Mouse (Mus musculus) limb, embryonic 14.5 days (tissue): ENCODE results near the gene Chil3. TPM values are rescaled to one million over a fixed set of nuclear protein-coding genes. Genes with fewer than 3 reads are reported as not detected.
"Not testable (repeated sequence)": the region's sequence is repeated elsewhere in the genome, so short reads cannot be mapped to it uniquely, and the experiment has no call there.

Experiments
- ATAC-seq: fragments of 200-750 bp; cut with Nextera tagmentation; 2 replicates; pipeline ENCODE4 v1.8.0; 2017; ENCODE audit warnings: low read depth, moderate number of reproducible peaks, moderate TSS enrichment; ENCODE audit not compliant: low FRiP score
- DNase-seq: peaks from one replicate; pipeline ENCODE4 v3.0.0-alpha.2; 2015; ENCODE audit warnings: low spot score
- H3K27ac ChIP-seq: fragments of 300-500 bp; sonication (generic); replicated peaks from 2 replicates; pipeline ENCODE4 v1.5.1; 2014; ENCODE audit warnings: low read depth, mild to moderate bottlenecking, low read length, moderate library complexity, mixed read lengths
- H3K27me3 ChIP-seq: fragments of 300-500 bp; sonication (generic); 2 replicates; pipeline ENCODE4 v1.6.1; 2014; ENCODE audit warnings: low read length, mixed read lengths; ENCODE audit not compliant: control insufficient read depth, insufficient read depth
- H3K36me3 ChIP-seq: fragments of 300-500 bp; sonication (generic); 2 replicates; pipeline ENCODE4 v1.6.1; 2014; ENCODE audit warnings: mild to moderate bottlenecking, low read length, moderate library complexity, mixed read lengths; ENCODE audit not compliant: control insufficient read depth, insufficient read depth
- H3K4me1 ChIP-seq: fragments of 300-500 bp; sonication (generic); 2 replicates; pipeline ENCODE4 v1.6.1; 2014; ENCODE audit warnings: antibody characterized with exemption, low read length, mixed read lengths; ENCODE audit not compliant: control insufficient read depth, insufficient read depth
- H3K4me2 ChIP-seq: fragments of 300-500 bp; sonication (generic); replicated peaks from 2 replicates; pipeline ENCODE4 v1.6.1; 2014; ENCODE audit warnings: low read depth, mild to moderate bottlenecking, low read length, moderate library complexity; ENCODE audit not compliant: severe bottlenecking
- H3K4me3 ChIP-seq: fragments of 300-500 bp; sonication (generic); replicated peaks from 2 replicates; pipeline ENCODE4 v1.5.1; 2014; ENCODE audit warnings: low read length
- H3K9ac ChIP-seq: fragments of 300-500 bp; sonication (generic); 2 replicates; pipeline ENCODE4 v1.6.1; 2014; ENCODE audit warnings: mild to moderate bottlenecking, low read depth, low read length, moderate library complexity; ENCODE audit not compliant: severe bottlenecking
- H3K9me3 ChIP-seq: fragments of 300-500 bp; sonication (generic); 2 replicates; pipeline ENCODE4 v1.6.1; 2016; ENCODE audit warnings: low read length; ENCODE audit not compliant: control insufficient read depth
- POLR2A ChIP-seq: fragments of 200-500 bp; IDR thresholded peaks from 2 replicates; pipeline ENCODE4 v1.8.0; 2012; ENCODE audit warnings: inconsistent platforms, mild to moderate bottlenecking, moderate library complexity, borderline replicate concordance; ENCODE audit not compliant: insufficient read depth, insufficient read length; ENCODE audit errors: extremely low read depth
- WGBS: fragments of 180-500 bp; shearing (Covaris S2); extraction: QIAGEN DNeasy Blood & Tissue Kit; methylation state at CpG from one replicate; pipeline ENCODE4 v1.1.7; 2014; 5-methylcytosine and 5-hydroxymethylcytosine counted together
- polyA plus RNA-seq, 2 experiments: library from polyadenylated mRNA; depleted of rRNA in 1 of 2; stranded (reverse) in 1 of 2; unstranded in 1 of 2; fragments of >200 nt; fragmentation: Nextera tagmentation in 1 of 2; extraction: Ambion mirVana in 1 of 2; gene quantifications; 2 replicates each; pipeline versions ENCODE4 v1.2.1 to v1.2.3; 2012 to 2014

Chil3 gene
- polyA plus RNA-seq (2012; rRNA removed) (0.05 TPM in 1 of 2 replicates, not detected in the other), polyA plus RNA-seq (2014; fragmentation: Nextera tagmentation; extraction: Ambion mirVana) (0.19 TPM in 1 of 2 replicates, not detected in the other)

- H3K4me3 ChIP-seq = no peak within 1 kb of the TSS
- H3K27ac ChIP-seq = no peak within 1 kb of the TSS
- TF ChIP-seq POLR2A = no peak
- ATAC-seq (no peak), DNase-seq (no peak)
- H3K9me3 ChIP-seq = 0 out of 2 replicates have a peak, but pooled peaks cover 7% of the 10 kb centered on the region
- no peaks in the 10 kb centered on the region for H3K4me1 ChIP-seq
- H3K4me2 ChIP-seq = no peak within 1 kb of the TSS
- 76% methylated on average over 3 of the region's 3 CpGs for WGBS
- H3K27me3 ChIP-seq = no peaks in the 10 kb centered on the region
- H3K36me3 ChIP-seq = no peaks in the 10 kb centered on the region
- no peak within 1 kb of the TSS for H3K9ac ChIP-seq
Measured at GRCm38 (mm10) chr3:106167464-106167863, at the start of gene Chil3. TSS of gene Chil3 (minus strand) at chr3:106167564.

- not testable (repeated sequence) for H3K9ac ChIP-seq, H3K4me1 ChIP-seq, ATAC-seq, DNase-seq, H3K27me3 ChIP-seq, H3K36me3 ChIP-seq, H3K4me3 ChIP-seq, H3K27ac ChIP-seq, H3K4me2 ChIP-seq
- 39% methylated on average over 1 of the region's 1 CpGs for WGBS
- peaks cover 32% of the 10 kb centered on the region for H3K9me3 ChIP-seq
Measured at GRCm38 (mm10) chr3:106198030-106198429, 30.7 kb upstream of the Chil3 start.

DNA sequence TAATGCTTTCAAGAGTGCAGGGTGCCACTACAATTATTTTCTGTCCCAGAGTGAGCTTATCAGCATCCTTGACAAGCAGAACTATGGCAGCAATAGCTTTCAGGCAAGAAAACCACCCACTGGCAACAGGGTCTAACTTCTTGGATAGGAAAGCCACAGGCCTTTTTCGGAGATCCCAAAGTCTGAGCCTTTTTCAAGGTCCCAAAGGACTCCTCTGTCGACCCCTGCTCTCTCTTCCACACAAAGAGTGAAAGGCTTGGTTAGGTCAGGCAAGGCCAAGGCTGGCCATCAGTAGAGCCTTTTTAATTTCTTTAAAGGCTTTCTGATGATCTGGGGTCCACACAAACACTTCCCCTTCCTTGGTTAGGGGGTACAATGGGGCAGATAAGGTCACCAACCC is 29.9 kb upstream of the Chil3 start:
- H3K4me1 ChIP-seq, H3K9ac ChIP-seq, H3K27me3 ChIP-seq, ATAC-seq, H3K36me3 ChIP-seq, H3K4me3 ChIP-seq, H3K4me2 ChIP-seq, H3K27ac ChIP-seq, DNase-seq: not testable (repeated sequence)
- peaks cover 32% of the 10 kb centered on the region for H3K9me3 ChIP-seq
- WGBS = 69% methylated on average over 2 of the region's 2 CpGs

DNA sequence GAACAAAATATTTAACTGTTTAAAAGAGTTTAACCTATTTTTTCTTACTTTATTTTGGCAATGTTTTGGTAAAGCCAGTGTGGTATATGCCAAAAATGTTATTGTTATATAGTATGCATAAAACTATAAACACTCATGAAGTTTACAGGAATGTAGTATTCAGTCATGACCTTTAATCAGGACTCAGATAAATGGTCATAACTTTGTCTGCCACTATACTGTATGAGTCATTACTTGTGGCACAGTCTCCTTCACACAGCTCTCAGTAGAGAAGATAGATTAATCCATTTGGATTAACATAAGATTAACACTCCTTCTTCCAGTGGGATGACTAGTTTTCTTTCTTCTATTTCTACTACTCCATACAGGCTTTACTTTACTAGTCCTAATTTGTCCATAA is 28.9 kb upstream of the Chil3 start:
- H3K9ac ChIP-seq = no peak overlapping the region
- no peaks in the 10 kb centered on the region for H3K4me1 ChIP-seq
- no peak for ATAC-seq
- H3K4me2 ChIP-seq = no peak overlapping the region
- no peak for DNase-seq
- H3K9me3 ChIP-seq = peaks cover 32% of the 10 kb centered on the region
- H3K4me3 ChIP-seq = no peak overlapping the region
- no peaks in the 10 kb centered on the region for H3K36me3 ChIP-seq
- H3K27me3 ChIP-seq = no peaks in the 10 kb centered on the region
- no peak overlapping the region for H3K27ac ChIP-seq
- no peak for TF ChIP-seq POLR2A

DNA sequence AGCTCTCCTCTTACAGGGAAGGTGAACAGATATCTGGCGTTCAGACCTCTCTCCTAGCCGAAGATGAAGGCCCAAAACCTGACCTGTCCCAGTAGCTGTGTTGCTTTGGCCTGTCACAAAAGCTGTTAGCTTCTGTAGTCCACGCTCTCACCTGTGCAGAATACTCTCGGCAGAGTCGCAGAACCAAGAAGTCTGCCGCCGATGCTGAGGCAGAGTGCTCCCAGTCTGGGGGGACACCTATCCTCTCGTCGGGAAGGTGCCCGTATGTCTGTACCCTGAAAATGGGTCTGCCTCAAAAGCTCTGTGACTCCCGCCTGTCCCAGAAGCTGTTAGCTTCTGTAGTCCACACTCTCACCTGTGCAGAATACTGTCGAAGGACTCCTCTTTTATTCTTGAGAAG is 28.1 kb upstream of the Chil3 start:
- no peaks in the 10 kb centered on the region for H3K27me3 ChIP-seq
- no peak overlapping the region for H3K27ac ChIP-seq
- 87% methylated on average over 12 of the region's 12 CpGs for WGBS
- no peak overlapping the region for H3K4me2 ChIP-seq
- DNase-seq (no peak), ATAC-seq (no peak)
- no peaks in the 10 kb centered on the region for H3K4me1 ChIP-seq
- H3K9me3 ChIP-seq = peaks cover 32% of the 10 kb centered on the region
- H3K9ac ChIP-seq = no peak overlapping the region
- no peak overlapping the region for H3K4me3 ChIP-seq
- no peak for TF ChIP-seq POLR2A
- H3K36me3 ChIP-seq = no peaks in the 10 kb centered on the region

DNA sequence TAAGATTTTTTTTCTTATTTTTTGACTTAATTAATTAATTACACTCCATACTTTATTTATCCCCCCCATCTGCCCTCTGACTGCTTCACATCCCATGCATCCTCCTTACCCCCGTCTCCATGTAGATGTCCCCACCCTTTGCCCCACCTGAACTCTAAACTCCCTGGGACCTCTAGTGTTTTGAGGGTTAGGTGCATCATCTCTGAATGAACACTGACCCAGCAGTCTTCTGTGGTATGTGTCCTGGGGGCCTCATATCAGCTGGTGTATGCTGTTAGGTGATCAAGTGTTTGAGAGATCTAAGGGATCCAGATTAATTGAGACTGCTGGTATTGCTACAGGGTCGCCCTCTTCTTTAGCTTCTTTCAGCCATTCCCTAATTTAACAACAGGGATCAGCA is 20.6 kb upstream of the Chil3 start:
- ATAC-seq (no peak), DNase-seq (no peak)
- no peak overlapping the region for H3K9ac ChIP-seq
- H3K9me3 ChIP-seq = peaks cover 23% of the 10 kb centered on the region
- H3K4me2 ChIP-seq = no peak overlapping the region
- WGBS = 80% methylated on average over 2 of the region's 2 CpGs
- H3K27me3 ChIP-seq = no peaks in the 10 kb centered on the region
- no peak for TF ChIP-seq POLR2A
- no peak overlapping the region for H3K27ac ChIP-seq
- H3K4me3 ChIP-seq = no peak overlapping the region
- no peaks in the 10 kb centered on the region for H3K36me3 ChIP-seq
- no peaks in the 10 kb centered on the region for H3K4me1 ChIP-seq
